Mouse (Mus musculus) intestine, postnatal 0 days (tissue): ENCODE measurements around the gene Ahnak. TPM values are rescaled to one million over a fixed set of nuclear protein-coding genes. Genes with fewer than 3 reads are reported as not detected.
A peak's percentile ranks its signal among the peaks of the same experiment; 100 is the strongest.
"Not testable (repeated sequence)": the region's sequence is repeated elsewhere in the genome, so short reads cannot be mapped to it uniquely, and the experiment has no call there.

Experiments
- ATAC-seq: fragments of 200-750 bp; cut with Nextera tagmentation; 2 replicates; pipeline ENCODE4 v1.8.0; 2017; ENCODE audit warnings: mild to moderate bottlenecking, moderate TSS enrichment, moderate library complexity
- H3K27ac ChIP-seq: fragments of 300-500 bp; sonication (generic); 2 replicates; pipeline ENCODE4 v1.5.1; 2014; ENCODE audit warnings: mild to moderate bottlenecking, low read depth, low read length, moderate library complexity
- H3K27me3 ChIP-seq: fragments of 300-500 bp; sonication (generic); replicated peaks from 2 replicates; pipeline ENCODE4 v1.6.1; 2014; ENCODE audit warnings: low read length, mixed read lengths; ENCODE audit not compliant: control insufficient read depth, insufficient read depth
- H3K36me3 ChIP-seq: fragments of 300-500 bp; sonication (generic); 2 replicates; pipeline ENCODE4 v1.6.1; 2014; ENCODE audit warnings: mild to moderate bottlenecking, moderate library complexity; ENCODE audit not compliant: control insufficient read depth, insufficient read depth
- H3K4me1 ChIP-seq: fragments of 300-500 bp; sonication (generic); replicated peaks from 2 replicates; pipeline ENCODE4 v1.6.1; 2014; ENCODE audit warnings: antibody characterized with exemption, low read length, mixed read lengths; ENCODE audit not compliant: control insufficient read depth, insufficient read depth
- H3K4me2 ChIP-seq: fragments of 300-500 bp; sonication (generic); replicated peaks from 2 replicates; pipeline ENCODE4 v1.6.1; 2014; ENCODE audit warnings: low read depth, mild to moderate bottlenecking, moderate library complexity
- H3K4me3 ChIP-seq: fragments of 300-500 bp; sonication (generic); 2 replicates; pipeline ENCODE4 v1.5.1; 2014; ENCODE audit warnings: low read depth, low read length
- H3K9ac ChIP-seq: fragments of 300-500 bp; sonication (generic); 2 replicates; pipeline ENCODE4 v1.6.1; 2014; ENCODE audit warnings: mild to moderate bottlenecking, low read depth, low read length
- H3K9me3 ChIP-seq: fragments of 300-500 bp; sonication (generic); 2 replicates; pipeline ENCODE4 v1.6.1; 2016; ENCODE audit warnings: mixed run types; ENCODE audit not compliant: control insufficient read depth
- CTCF ChIP-seq: sonication (generic); IDR thresholded peaks from 2 replicates; pipeline ENCODE4 v1.5.1; 2016; ENCODE audit warnings: low read depth, mild to moderate bottlenecking, control low read depth, antibody characterized with exemption, moderate library complexity
- WGBS: fragments of 180-500 bp; shearing (Covaris S2); extraction: QIAGEN DNeasy Blood & Tissue Kit; methylation state at CpG from one replicate; pipeline ENCODE4 v1.1.7; 2014; 5-methylcytosine and 5-hydroxymethylcytosine counted together
- polyA plus RNA-seq: library from polyadenylated mRNA; unstranded; fragments of >200 nt; fragmentation: Nextera tagmentation; extraction: Ambion mirVana; gene quantifications from 2 replicates; pipeline ENCODE4 v1.2.1, GENCODE M21; 2015

The Ahnak gene
- polyA plus RNA-seq, 1 experiment from 2014 or later, result 26.2 TPM

- 0 out of 2 replicates have a peak, but pooled peaks have one; percentile 26 for ATAC-seq
- no peak for TF ChIP-seq CTCF
- Histone ChIP-seq H3K9me3 (0 out of 2 replicates have a peak, but pooled peaks cover 4% of the 10 kb centered on the region), H3K27ac (no peak overlapping the region), H3K36me3 (no peaks in the 10 kb centered on the region), H3K27me3 (no peaks in the 10 kb centered on the region), H3K4me2 (no peak overlapping the region), H3K4me3 (no peak overlapping the region), H3K9ac (no peak overlapping the region), H3K4me1 (peaks cover 10% of the 10 kb centered on the region)
- 22% methylated on average over 1 of the region's 1 CpGs for WGBS
These were observed 58.9 kb downstream of the Ahnak start for GRCm38 (mm10) chr19:9047946-9048387.

- Histone ChIP-seq H3K9ac (no peak overlapping the region), H3K4me2 (no peak overlapping the region), H3K27ac (no peak overlapping the region), H3K36me3 (no peaks in the 10 kb centered on the region), H3K27me3 (no peaks in the 10 kb centered on the region), H3K9me3 (0 out of 2 replicates have a peak, but pooled peaks cover 4% of the 10 kb centered on the region), H3K4me3 (no peak overlapping the region), H3K4me1 (peaks cover 13% of the 10 kb centered on the region)
- ATAC-seq, result no peak
- no peak for TF ChIP-seq CTCF
- WGBS, result 96% methylated on average over 4 of the region's 4 CpGs
These were observed 60.0 kb downstream of the Ahnak start for GRCm38 (mm10) chr19:9048981-9049687.

GRCm38 (mm10) chr19:9050294-9051229, 61.5 kb downstream of the Ahnak start:
- Histone ChIP-seq H3K4me1 (peaks cover 13% of the 10 kb centered on the region), H3K4me3 (no peak overlapping the region), H3K9ac (no peak overlapping the region), H3K36me3 (no peaks in the 10 kb centered on the region), H3K27me3 (no peaks in the 10 kb centered on the region), H3K4me2 (no peak overlapping the region), H3K9me3 (0 out of 2 replicates have a peak, but pooled peaks cover 4% of the 10 kb centered on the region), H3K27ac (no peak overlapping the region)
- TF ChIP-seq CTCF, result no peak
- 70% methylated on average over 9 of the region's 9 CpGs for WGBS
- no peak for ATAC-seq

GRCm38 (mm10) chr19:9051985-9052384, 62.9 kb downstream of the Ahnak start:
- not testable (repeated sequence) for H3K36me3 ChIP-seq, H3K4me3 ChIP-seq, H3K27ac ChIP-seq, H3K9me3 ChIP-seq, ATAC-seq, H3K9ac ChIP-seq, H3K27me3 ChIP-seq, H3K4me2 ChIP-seq
- 92% methylated on average over 4 of the region's 4 CpGs for WGBS
- peaks cover 12% of the 10 kb centered on the region for H3K4me1 ChIP-seq

DNA sequence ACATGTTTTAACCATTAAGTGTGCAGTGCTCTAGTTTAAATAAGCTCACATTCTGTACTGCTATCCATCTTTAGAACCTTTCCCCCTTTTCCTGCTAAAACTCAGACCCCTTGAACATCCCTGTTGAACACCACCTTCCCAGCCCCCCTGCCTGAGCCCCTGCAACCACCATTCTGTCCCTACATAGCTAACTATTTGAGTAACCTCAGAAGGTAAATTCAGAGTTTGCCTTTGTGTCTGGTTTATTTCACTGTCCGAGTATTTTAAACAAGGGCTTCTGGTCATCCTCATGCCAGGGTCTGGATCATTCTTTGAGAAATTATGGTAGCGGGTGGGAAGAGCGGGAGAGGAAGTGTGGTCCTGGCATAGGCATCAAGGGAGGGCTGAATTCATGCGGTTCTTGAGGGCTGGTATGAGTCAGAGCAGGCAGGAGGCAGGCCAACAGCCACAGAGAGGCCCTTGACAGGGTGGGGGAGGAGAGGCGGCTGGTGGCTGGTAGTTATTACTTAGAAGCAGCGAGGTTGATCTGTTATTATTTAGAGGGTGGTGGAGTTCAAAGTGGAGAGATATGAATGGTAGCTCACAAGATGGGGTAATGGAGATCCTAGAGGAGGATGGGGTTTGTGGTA, 63.8 kb downstream of the Ahnak start:
- Histone ChIP-seq H3K27me3 (no peaks in the 10 kb centered on the region), H3K27ac (no peak overlapping the region), H3K4me1 (0 out of 2 replicates have a peak, but pooled peaks cover 4% of the 10 kb centered on the region), H3K36me3 (no peaks in the 10 kb centered on the region), H3K4me2 (no peak overlapping the region), H3K4me3 (no peak overlapping the region), H3K9ac (no peak overlapping the region), H3K9me3 (0 out of 2 replicates have a peak, but pooled peaks cover 4% of the 10 kb centered on the region)
- ATAC-seq, result peak; percentile 75; the same call in 1 of the 2 replicates
- TF ChIP-seq CTCF, result no peak
- WGBS, result 39% methylated on average over 6 of the region's 6 CpGs

DNA sequence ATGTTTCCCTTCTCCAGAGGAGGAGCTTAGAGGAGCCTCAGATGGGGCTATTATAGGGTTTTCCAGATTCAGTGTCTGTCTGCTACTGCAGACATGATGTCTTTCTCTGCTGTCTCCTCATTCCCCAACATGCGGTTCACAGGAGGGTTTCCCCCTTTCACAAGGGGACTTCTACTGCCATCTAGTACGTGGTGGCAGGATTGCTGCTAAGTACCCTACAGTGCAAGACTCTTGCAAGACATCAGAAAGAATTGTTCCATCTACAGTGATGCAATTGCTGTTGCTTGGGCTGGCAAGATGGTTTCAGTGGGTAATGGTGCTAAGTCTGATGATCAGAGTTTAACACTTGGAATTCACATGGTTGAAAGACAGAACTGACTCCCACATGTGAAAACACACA, 66.1 kb downstream of the Ahnak start:
- Histone ChIP-seq H3K27me3 (no peaks in the 10 kb centered on the region), H3K9me3 (no peaks in the 10 kb centered on the region), H3K4me2 (no peak overlapping the region), H3K4me1 (0 out of 2 replicates have a peak, but pooled peaks cover 4% of the 10 kb centered on the region), H3K9ac (no peak overlapping the region), H3K27ac (no peak overlapping the region), H3K4me3 (no peak overlapping the region), H3K36me3 (no peaks in the 10 kb centered on the region)
- WGBS, result 32% methylated on average over 2 of the region's 2 CpGs
- no peak for ATAC-seq
- TF ChIP-seq CTCF, result peak; percentile 71
